7 mouse cellular contexts compared by ENCODE assay signal in genomic region chr9:37488611-37489396, GRCm38 (mm10). TPM values are rescaled to one million over a fixed set of nuclear protein-coding genes. Genes with fewer than 3 reads are reported as not detected.
DNase-seq lines count a peak whose midpoint lies in the region; ATAC-seq lines count a peak whose summit lies in the region.

Msantd2 (plus strand) TSS chr9:37489319.

- no peaks in the 10 kb centered on the region for H3K27me3 ChIP-seq in intestine, embryonic 16.5 days (replicated peaks; ENCODE audit: control insufficient read depth, insufficient read depth, low read length)
- no peaks in the 10 kb centered on the region for H3K27me3 ChIP-seq in midbrain, embryonic 11.5 days (ENCODE audit: control insufficient read depth, insufficient read depth, low read length)

- intact Hi-C loops in left cerebral cortex, postnatal 36 days (cut with DNase I), result no loop called here

- DNase-seq in adrenal gland, adult 2 months, result peak; percentile 95
- DNase-seq in embryo, embryonic 11.5 days (ENCODE audit: low read depth, low spot score), result peak; percentile 68
- DNase-seq in gastrocnemius, postnatal 4 days (ENCODE audit: low spot score in 2 of 2), result peak; percentile 92 to 94
- DNase-seq in left cerebral cortex, postnatal 36 days (ENCODE audit: low spot score in 2 of 2), result peak; percentile 90 to 91
- DNase-seq in midbrain, embryonic 11.5 days (ENCODE audit: low spot score, missing footprints), result peak; percentile 99
- peak; percentile 67 for DNase-seq in skeletal muscle tissue, adult 2 months (ENCODE audit: low read depth, low spot score)

- peak within 1 kb of the TSS; percentile 72 for H3K4me2 ChIP-seq in intestine, embryonic 16.5 days (ENCODE audit: low read depth, low read length)
- H3K4me2 ChIP-seq in midbrain, embryonic 11.5 days, result peak within 1 kb of the TSS; percentile 87

- H3K9me3 ChIP-seq in intestine, embryonic 16.5 days (ENCODE audit: control insufficient read depth, low read length), result no peaks in the 10 kb centered on the region
- H3K9me3 ChIP-seq in midbrain, embryonic 11.5 days (ENCODE audit: control insufficient read depth, low read length), result no peaks in the 10 kb centered on the region

- peak within 1 kb of the TSS; percentile 96 for H3K4me3 ChIP-seq in intestine, embryonic 16.5 days (ENCODE audit: low read length)
- peak within 1 kb of the TSS; percentile 77 for H3K4me3 ChIP-seq in midbrain, embryonic 11.5 days (ENCODE audit: low read depth, low read length)

- peak within 1 kb of the TSS; percentile 95 for H3K9ac ChIP-seq in intestine, embryonic 16.5 days (ENCODE audit: low read depth, low read length)
- H3K9ac ChIP-seq in midbrain, embryonic 11.5 days (ENCODE audit: low read length), result peak within 1 kb of the TSS; percentile 83

- peak; percentile 97 for ATAC-seq in intestine, embryonic 16.5 days
- ATAC-seq in midbrain, embryonic 11.5 days (ENCODE audit: low FRiP score), result peak; percentile 98

- H3K4me1 ChIP-seq in intestine, embryonic 16.5 days (ENCODE audit: control insufficient read depth, insufficient read depth, low read length), result peaks cover 11% of the 10 kb centered on the region
- H3K4me1 ChIP-seq in midbrain, embryonic 11.5 days (ENCODE audit: control insufficient read depth, insufficient read depth, low read length), result peaks cover 15% of the 10 kb centered on the region

- H3K27ac ChIP-seq in intestine, embryonic 16.5 days (ENCODE audit: low read length), result peak within 1 kb of the TSS; percentile 100
- H3K27ac ChIP-seq in midbrain, embryonic 11.5 days (ENCODE audit: low read depth, low read length), result peak within 1 kb of the TSS; percentile 98

- no peaks in the 10 kb centered on the region for H3K36me3 ChIP-seq in intestine, embryonic 16.5 days (ENCODE audit: control insufficient read depth, insufficient read depth, low read length)
- no peaks in the 10 kb centered on the region for H3K36me3 ChIP-seq in midbrain, embryonic 11.5 days (ENCODE audit: control insufficient read depth, insufficient read depth, low read length)

- whole genome bisulfite sequencing in intestine, embryonic 16.5 days, result under 1% methylated on average over 43 of the region's 44 CpGs
- WGBS in midbrain, embryonic 11.5 days, result 1% methylated on average over 44 of the region's 44 CpGs

RNA-seq across cellular contexts. Expression of gene Msantd2, which starts in this region (rescaled TPM):
- 10 to 100 TPM; 15.3 to 22.7 TPM for total RNA-seq in adrenal gland, adult 2 months (2021)
- polyA plus RNA-seq in adrenal gland, adult 2 months (2012; rRNA removed), result 26.0 and 29.9 TPM in 2 replicates
- total RNA-seq in gastrocnemius, postnatal 4 days (2021), result 10 to 100 TPM; 17.7 to 19.5 TPM
- polyA plus RNA-seq in intestine, embryonic 16.5 days (2015; fragmentation: Nextera tagmentation; extraction: Ambion mirVana), result 8.1 and 10.9 TPM in 2 replicates
- 10 to 100 TPM; 18.8 to 26.6 TPM for total RNA-seq in left cerebral cortex, postnatal 36 days (2021)
- polyA plus RNA-seq in midbrain, embryonic 11.5 days (2014; fragmentation: Nextera tagmentation; extraction: Ambion mirVana), result 35.8 and 36.4 TPM in 2 replicates

Comparison
In these comparisons a context has a peak if more than half of its experiments do, and no peak if none do; other contexts are left out.
1. Peak in every context shown above with its lines: DNase-seq, ATAC-seq, H3K4me3 ChIP-seq and H3K27ac ChIP-seq.